Mouse (Mus musculus) ovary, postnatal 36 days (tissue): ENCODE measurements around the gene Nop2.

Experiments
- DNase-seq: peaks from one replicate; pipeline ENCODE4 v3.0.0; 2022; ENCODE audit warnings: low spot score, mixed read lengths

Gene Nop2

DNA sequence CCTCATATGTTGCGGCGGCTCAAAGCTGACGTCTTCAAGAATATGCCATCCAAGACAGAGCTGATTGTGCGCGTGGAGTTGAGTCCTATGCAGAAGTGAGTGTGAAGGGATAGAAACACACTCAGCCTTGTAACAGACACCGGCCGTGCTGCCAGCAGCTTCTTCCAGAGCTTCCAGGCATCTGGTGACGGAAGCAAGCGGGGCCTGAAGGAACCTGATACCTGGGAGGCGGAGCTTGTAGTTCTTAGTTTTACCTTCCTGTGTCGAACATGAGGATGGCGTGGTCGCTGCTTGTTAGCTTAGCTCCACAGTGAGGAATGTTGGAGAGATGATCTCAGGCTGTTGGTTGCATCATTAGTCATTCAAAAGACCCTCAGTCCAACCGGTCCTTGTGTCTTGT lies 22.3 kb upstream of the Nop2 start:
- no peak for DNase-seq

GRCm38 (mm10) chr6:125110927-125111326 lies 20.8 kb upstream of the Nop2 start:
- DNase-seq = no peak

DNA sequence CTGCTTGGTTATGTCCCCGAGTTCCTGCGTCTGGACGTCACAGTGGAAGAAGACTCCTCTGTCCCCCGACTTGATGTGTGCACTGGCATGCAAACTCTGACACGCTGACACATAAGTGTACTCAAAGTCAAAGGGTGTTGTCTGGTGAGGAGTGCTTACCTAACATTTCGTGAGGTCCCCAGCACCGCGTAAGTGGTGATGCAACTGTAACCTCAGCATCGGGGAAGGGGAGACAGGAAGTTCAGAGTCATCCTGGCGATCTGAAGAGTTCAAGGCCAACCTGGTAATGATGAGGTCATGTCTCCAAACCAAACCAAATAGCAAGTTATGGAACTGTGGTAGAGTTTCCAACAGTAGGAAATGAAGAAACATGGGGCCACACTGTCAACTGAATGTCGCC lies 19.2 kb upstream of the Nop2 start:
- DNase-seq = no peak

- no peak for DNase-seq
These were observed 12.3 kb upstream of the Nop2 start for GRCm38 (mm10) chr6:125119387-125119786.

DNA sequence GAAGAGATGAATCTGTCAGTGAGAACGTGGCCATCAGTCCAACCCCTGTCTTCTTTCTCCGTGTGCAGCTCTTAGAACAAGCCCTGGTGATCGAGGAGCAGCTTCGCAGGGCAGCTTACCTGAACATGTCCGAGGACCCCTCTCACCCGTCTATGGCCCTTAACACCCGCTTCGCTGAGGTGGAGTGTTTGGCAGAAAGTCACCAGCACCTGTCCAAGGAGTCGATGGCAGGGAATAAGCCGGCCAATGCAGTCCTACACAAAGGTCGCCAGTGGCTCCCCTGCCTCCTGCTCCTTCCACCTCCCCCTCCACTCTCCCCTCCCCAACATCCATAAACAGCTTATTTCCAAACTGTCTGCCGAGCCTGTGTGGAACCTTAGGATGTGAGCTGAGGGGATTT lies 3.0 kb upstream of the Nop2 start:
- DNase-seq = no peak

- DNase-seq = no peak
These were observed 1.9 kb upstream of the Nop2 start for GRCm38 (mm10) chr6:125129710-125130402.

- no peak for DNase-seq
These were observed 761 bp downstream of the Nop2 start for GRCm38 (mm10) chr6:125132470-125132869.

GRCm38 (mm10) chr6:125137002-125137671 lies 5.4 kb downstream of the Nop2 start:
- no peak for DNase-seq

DNA sequence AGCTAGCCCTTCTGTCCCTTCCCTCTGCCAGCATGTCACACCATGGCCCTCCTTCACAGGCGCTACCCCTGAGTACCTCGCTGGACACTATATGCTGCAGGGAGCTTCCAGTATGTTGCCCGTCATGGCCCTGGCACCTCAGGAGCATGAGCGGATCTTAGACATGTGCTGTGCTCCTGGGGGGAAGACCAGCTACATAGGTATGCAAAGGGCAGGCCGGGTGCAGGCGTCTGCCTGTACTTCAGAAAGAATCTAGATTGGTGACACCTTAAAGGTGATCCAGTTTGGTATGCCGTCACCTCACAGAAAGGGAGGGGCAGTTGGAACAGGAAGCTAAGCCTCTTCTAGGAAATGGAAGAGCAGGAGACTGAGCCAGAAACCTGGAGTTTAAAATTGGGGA lies 8.0 kb downstream of the Nop2 start:
- DNase-seq = no peak

DNA sequence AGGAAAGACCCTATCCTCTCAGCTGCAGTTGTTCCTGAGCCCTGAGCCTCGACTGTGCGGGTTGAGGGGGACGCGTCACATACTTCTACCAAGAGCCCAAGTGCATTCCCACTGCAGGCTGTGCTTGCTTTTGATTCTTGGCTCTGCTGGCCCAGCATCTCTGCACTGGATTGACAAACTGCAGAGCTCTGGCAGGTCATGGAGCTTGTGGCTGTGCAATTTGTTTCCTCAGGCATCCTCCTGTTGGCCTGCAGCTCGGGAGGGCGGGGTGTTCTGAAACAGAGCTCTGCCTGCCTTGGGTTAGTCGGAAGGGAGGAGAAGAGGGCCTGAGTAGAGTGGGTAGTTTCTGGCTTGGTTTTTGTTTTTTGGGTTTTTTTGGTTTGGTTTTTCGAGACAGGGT lies 10.7 kb downstream of the Nop2 start:
- DNase-seq = no peak

- no peak for DNase-seq
These were observed 11.4 kb downstream of the Nop2 start for GRCm38 (mm10) chr6:125143128-125143527.

DNA sequence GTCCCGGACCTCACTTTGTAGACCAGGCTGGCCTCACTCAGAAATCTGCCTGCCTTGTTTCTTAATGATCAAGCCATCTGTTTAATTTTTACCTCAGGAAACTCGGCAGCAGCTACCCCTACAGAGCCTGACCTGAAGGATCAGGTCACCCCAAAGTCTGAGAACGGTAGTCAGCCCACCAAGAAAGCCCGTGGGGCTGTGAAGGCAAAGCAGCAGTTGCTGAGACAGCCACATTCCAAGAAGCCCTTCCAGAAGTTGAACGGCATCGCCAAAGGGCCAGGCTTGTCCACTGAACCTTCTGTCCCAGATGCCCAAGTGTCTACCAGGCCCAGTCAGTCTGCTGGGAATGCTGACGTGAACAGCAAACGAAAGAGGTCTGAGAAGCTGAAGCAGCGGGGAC lies 12.2 kb downstream of the Nop2 start:
- DNase-seq = no peak

- peak; percentile 81 for DNase-seq
These were observed 13.3 kb downstream of the Nop2 start, which contains the start of gene Iffo1 for GRCm38 (mm10) chr6:125145001-125145400. Gene Iffo1 (plus strand): TSS chr6:125145241.

- no peak for DNase-seq
These were observed 13.8 kb downstream of the Nop2 start for GRCm38 (mm10) chr6:125145479-125145951.

- DNase-seq = no peak
These were observed 14.4 kb downstream of the Nop2 start for GRCm38 (mm10) chr6:125146148-125146547.

DNA sequence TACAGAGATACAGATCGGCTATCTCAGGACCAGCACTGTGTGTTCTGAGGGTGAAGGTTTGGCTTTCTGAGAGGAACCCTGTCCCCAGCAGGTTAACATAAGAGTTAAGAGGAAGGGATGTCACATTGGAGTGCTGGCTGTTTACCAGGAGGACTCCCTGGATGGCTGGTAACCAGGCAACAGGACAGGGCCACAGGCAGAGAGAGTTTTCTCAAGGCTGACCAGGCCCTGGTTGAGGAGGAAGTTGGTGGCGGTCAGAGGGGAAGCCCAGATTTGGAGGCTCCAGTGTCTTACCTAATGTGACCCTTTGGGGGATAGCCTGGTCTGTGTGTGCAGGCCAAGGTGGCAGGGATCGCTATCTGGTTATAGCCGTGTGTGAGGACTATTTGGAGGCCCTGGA lies 15.1 kb downstream of the Nop2 start:
- DNase-seq = peak; percentile 44

DNA sequence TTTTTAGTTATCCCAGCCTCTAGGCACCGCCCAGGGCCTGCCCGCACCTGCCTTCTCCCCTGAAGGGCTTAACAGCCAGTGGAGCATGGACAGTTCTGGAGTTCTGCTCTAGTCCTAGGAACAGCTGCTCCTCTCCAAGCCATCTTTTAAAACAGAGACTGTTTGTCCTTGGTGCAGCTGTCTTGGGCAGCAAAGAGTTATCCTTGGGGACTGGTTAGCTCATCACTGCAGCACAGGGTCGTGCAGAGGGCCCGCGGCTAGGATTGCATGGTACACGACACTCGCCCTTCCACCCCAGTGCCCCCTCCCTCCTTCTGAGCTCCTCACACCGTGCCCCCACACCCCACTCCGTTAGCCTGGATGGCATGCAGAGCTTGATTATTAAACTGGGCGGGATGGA lies 15.6 kb downstream of the Nop2 start:
- no peak for DNase-seq

DNA sequence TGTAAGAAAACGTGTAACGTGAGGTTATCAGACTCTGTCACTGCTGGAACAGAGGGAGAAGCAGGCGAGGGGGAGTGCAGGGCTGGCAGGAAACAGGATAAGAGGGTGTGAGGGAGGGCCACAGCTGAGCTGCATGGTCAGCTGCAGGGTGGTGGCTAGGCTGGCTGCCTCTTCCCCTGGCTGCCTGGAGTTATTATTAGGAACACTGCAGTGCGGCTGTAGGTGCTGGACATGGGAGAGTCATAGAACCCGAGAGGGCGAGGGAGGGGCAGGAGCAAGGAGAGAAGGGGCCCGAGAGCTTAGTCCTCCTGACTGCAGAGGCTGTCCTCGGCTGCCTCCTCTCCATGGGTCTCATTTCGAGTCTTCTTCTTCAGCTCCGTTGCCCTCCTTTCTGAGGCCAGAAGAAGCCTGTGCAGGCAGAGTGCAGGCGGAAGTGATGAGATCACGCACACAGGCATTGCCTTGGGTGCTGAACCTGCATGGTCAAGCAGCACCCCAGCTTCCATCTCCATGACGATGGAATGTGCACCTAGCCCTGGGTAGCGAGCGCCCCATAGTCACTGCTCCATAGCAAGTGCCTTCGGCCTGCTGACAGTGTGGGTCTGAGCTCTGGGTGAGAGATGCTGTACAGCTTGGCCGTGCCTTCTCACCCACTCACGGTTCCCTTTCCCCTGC lies 16.7 kb downstream of the Nop2 start:
- DNase-seq = peak; percentile 44

- DNase-seq = peak; percentile 44
These were observed 17.3 kb downstream of the Nop2 start for GRCm38 (mm10) chr6:125148926-125149568.

DNA sequence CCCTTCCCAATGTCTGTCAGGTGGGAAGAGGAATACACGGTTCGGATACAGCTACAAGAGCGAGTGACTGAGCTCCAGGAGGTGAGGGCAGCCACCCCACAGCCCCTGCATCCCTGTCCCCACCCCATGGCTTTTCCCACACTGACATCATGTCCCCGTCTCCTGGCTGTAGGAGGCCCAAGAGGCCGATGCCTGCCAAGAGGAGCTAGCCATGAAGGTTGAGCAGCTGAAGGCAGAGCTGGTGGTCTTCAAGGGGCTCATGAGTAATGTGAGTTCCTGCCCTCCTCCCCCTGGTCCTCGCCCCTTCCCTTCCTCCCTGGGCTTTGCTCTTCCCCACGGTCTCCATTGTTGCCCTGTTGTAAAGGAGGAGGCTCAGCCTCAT lies 17.9 kb downstream of the Nop2 start:
- DNase-seq = no peak

- DNase-seq = no peak
These were observed 20.7 kb downstream of the Nop2 start for GRCm38 (mm10) chr6:125152212-125153017.

GRCm38 (mm10) chr6:125153018-125153389 lies 21.3 kb downstream of the Nop2 start:
- no peak for DNase-seq
